Mouse (Mus musculus) kidney, embryonic 14.5 days (tissue): ENCODE data around the gene Pigk. TPM values are rescaled to one million over a fixed set of nuclear protein-coding genes. Genes with fewer than 3 reads are reported as not detected.

ENCODE experiments used
- ATAC-seq: fragments of 200-750 bp; cut with Nextera tagmentation; 2 replicates; pipeline ENCODE4 v1.8.0; 2017; ENCODE audit warnings: moderate number of reproducible peaks, mild to moderate bottlenecking, moderate TSS enrichment, moderate library complexity; ENCODE audit not compliant: low FRiP score, low TSS enrichment
- H3K27ac ChIP-seq: fragments of 300-500 bp; sonication (generic); 2 replicates; pipeline ENCODE4 v1.5.1; 2014; ENCODE audit warnings: low read depth, mild to moderate bottlenecking, low read length, moderate library complexity, mixed read lengths
- H3K27me3 ChIP-seq: fragments of 300-500 bp; sonication (generic); 2 replicates; pipeline ENCODE4 v1.6.1; 2014; ENCODE audit warnings: mild to moderate bottlenecking, low read length; ENCODE audit not compliant: control insufficient read depth, insufficient read depth
- H3K36me3 ChIP-seq: fragments of 300-500 bp; sonication (generic); 2 replicates; pipeline ENCODE4 v1.6.1; 2014; ENCODE audit warnings: low read length, mixed read lengths; ENCODE audit not compliant: control insufficient read depth, insufficient read depth
- H3K4me1 ChIP-seq: fragments of 300-500 bp; sonication (generic); 2 replicates; pipeline ENCODE4 v1.6.1; 2014; ENCODE audit warnings: low read length, mixed read lengths; ENCODE audit not compliant: control insufficient read depth, insufficient read depth
- H3K4me2 ChIP-seq: fragments of 300-500 bp; sonication (generic); replicated peaks from 2 replicates; pipeline ENCODE4 v1.6.1; 2014; ENCODE audit warnings: low read depth, mild to moderate bottlenecking, low read length
- H3K4me3 ChIP-seq: fragments of 300-500 bp; sonication (generic); 2 replicates; pipeline ENCODE4 v1.5.1; 2014; ENCODE audit warnings: mild to moderate bottlenecking, low read length
- H3K9ac ChIP-seq: fragments of 300-500 bp; sonication (generic); 2 replicates; pipeline ENCODE4 v1.6.1; 2014; ENCODE audit warnings: low read depth, mild to moderate bottlenecking, low read length, moderate library complexity
- H3K9me3 ChIP-seq: fragments of 300-500 bp; sonication (generic); 2 replicates; pipeline ENCODE4 v1.6.1; 2016; ENCODE audit warnings: low read length; ENCODE audit not compliant: control insufficient read depth
- WGBS: fragments of 180-500 bp; shearing (Covaris S2); extraction: QIAGEN DNeasy Blood & Tissue Kit; methylation state at CpG from one replicate; pipeline ENCODE4 v1.1.7; 2014; 5-methylcytosine and 5-hydroxymethylcytosine counted together
- polyA plus RNA-seq: library from polyadenylated mRNA; unstranded; fragments of >200 nt; fragmentation: Nextera tagmentation; extraction: Ambion mirVana; gene quantifications from 2 replicates; pipeline ENCODE4 v1.2.1, GENCODE M21; 2014

The Pigk gene
- polyA plus RNA-seq, 1 experiment from 2014 or later = 48.9 TPM

- WGBS = 83% methylated on average over 3 of the region's 3 CpGs
Observed at GRCm38 (mm10) chr3:152931354-152931753, 217.5 kb downstream of the Pigk start.

GRCm38 (mm10) chr3:152932096-152932495 is 218.2 kb downstream of the Pigk start:
- no peak for ATAC-seq
- H3K36me3 ChIP-seq = no peaks in the 10 kb centered on the region

More at GRCm38 (mm10) chr3:152931354-152931753, 217.5 kb downstream of the Pigk start:
- Histone ChIP-seq H3K4me1 (0 out of 2 replicates have a peak, but pooled peaks cover 3% of the 10 kb centered on the region), H3K27me3 (no peaks in the 10 kb centered on the region), H3K27ac (no peak overlapping the region), H3K9me3 (no peaks in the 10 kb centered on the region), H3K4me3 (no peak overlapping the region), H3K9ac (no peak overlapping the region), H3K4me2 (no peak overlapping the region), H3K36me3 (no peaks in the 10 kb centered on the region)
- ATAC-seq = no peak

GRCm38 (mm10) chr3:152932544-152932943 is 218.6 kb downstream of the Pigk start:
- Histone ChIP-seq H3K36me3 (no peaks in the 10 kb centered on the region), H3K9ac (no peak overlapping the region), H3K27ac (no peak overlapping the region), H3K27me3 (no peaks in the 10 kb centered on the region), H3K4me2 (no peak overlapping the region), H3K9me3 (no peaks in the 10 kb centered on the region), H3K4me1 (0 out of 2 replicates have a peak, but pooled peaks cover 3% of the 10 kb centered on the region), H3K4me3 (no peak overlapping the region)
- no peak for ATAC-seq
- 84% methylated on average over 2 of the region's 2 CpGs for WGBS

More at GRCm38 (mm10) chr3:152932096-152932495, 218.2 kb downstream of the Pigk start:
- 0 out of 2 replicates have a peak, but pooled peaks cover 3% of the 10 kb centered on the region for H3K4me1 ChIP-seq
- no peak overlapping the region for H3K27ac ChIP-seq
- no peak overlapping the region for H3K9ac ChIP-seq
- 65% methylated on average over 4 of the region's 4 CpGs for WGBS
- H3K9me3 ChIP-seq = no peaks in the 10 kb centered on the region
- H3K4me2 ChIP-seq = no peak overlapping the region
- H3K4me3 ChIP-seq = no peak overlapping the region
- no peaks in the 10 kb centered on the region for H3K27me3 ChIP-seq

- WGBS = 94% methylated on average over 3 of the region's 3 CpGs
- no peaks in the 10 kb centered on the region for H3K4me1 ChIP-seq
- H3K4me3 ChIP-seq = no peak overlapping the region
- H3K36me3 ChIP-seq = no peaks in the 10 kb centered on the region
- H3K4me2 ChIP-seq = no peak overlapping the region
- no peaks in the 10 kb centered on the region for H3K27me3 ChIP-seq
- no peak for ATAC-seq
- no peak overlapping the region for H3K9ac ChIP-seq
- H3K9me3 ChIP-seq = no peaks in the 10 kb centered on the region
- H3K27ac ChIP-seq = no peak overlapping the region
Observed at GRCm38 (mm10) chr3:152933737-152934136, 219.8 kb downstream of the Pigk start.

- Histone ChIP-seq H3K9ac (no peak overlapping the region), H3K4me1 (no peaks in the 10 kb centered on the region), H3K36me3 (no peaks in the 10 kb centered on the region), H3K27me3 (no peaks in the 10 kb centered on the region), H3K4me3 (no peak overlapping the region), H3K9me3 (no peaks in the 10 kb centered on the region), H3K27ac (no peak overlapping the region), H3K4me2 (no peak overlapping the region)
- WGBS = 96% methylated on average over 3 of the region's 3 CpGs
- no peak for ATAC-seq
Observed at GRCm38 (mm10) chr3:152936313-152936712, 222.4 kb downstream of the Pigk start.

- no peaks in the 10 kb centered on the region for H3K36me3 ChIP-seq
- H3K4me2 ChIP-seq = no peak overlapping the region
- 67% methylated on average over 5 of the region's 5 CpGs for WGBS
- no peak for ATAC-seq
- H3K9ac ChIP-seq = no peak overlapping the region
- no peaks in the 10 kb centered on the region for H3K9me3 ChIP-seq
- no peaks in the 10 kb centered on the region for H3K4me1 ChIP-seq
- no peak overlapping the region for H3K27ac ChIP-seq
- no peak overlapping the region for H3K4me3 ChIP-seq
- no peaks in the 10 kb centered on the region for H3K27me3 ChIP-seq
Observed at GRCm38 (mm10) chr3:152941671-152942070, 227.8 kb downstream of the Pigk start.

- no peaks in the 10 kb centered on the region for H3K36me3 ChIP-seq
- no peaks in the 10 kb centered on the region for H3K27me3 ChIP-seq
- WGBS = 80% methylated on average over 11 of the region's 11 CpGs
- no peak for ATAC-seq
- H3K27ac ChIP-seq = no peak overlapping the region
- no peak overlapping the region for H3K4me2 ChIP-seq
- H3K4me3 ChIP-seq = no peak overlapping the region
- H3K9ac ChIP-seq = no peak overlapping the region
- H3K9me3 ChIP-seq = no peaks in the 10 kb centered on the region
- no peaks in the 10 kb centered on the region for H3K4me1 ChIP-seq
Observed at GRCm38 (mm10) chr3:152942985-152943384, 229.1 kb downstream of the Pigk start.

- Histone ChIP-seq H3K4me1 (no peaks in the 10 kb centered on the region), H3K27ac (no peak overlapping the region), H3K27me3 (no peaks in the 10 kb centered on the region), H3K4me3 (no peak overlapping the region), H3K9ac (no peak overlapping the region), H3K36me3 (no peaks in the 10 kb centered on the region), H3K9me3 (no peaks in the 10 kb centered on the region), H3K4me2 (no peak overlapping the region)
- no peak for ATAC-seq
- 83% methylated on average over 3 of the region's 3 CpGs for WGBS
Observed at GRCm38 (mm10) chr3:152944766-152945165, 230.9 kb downstream of the Pigk start.

- Histone ChIP-seq H3K4me3 (no peak overlapping the region), H3K4me1 (no peaks in the 10 kb centered on the region), H3K9ac (no peak overlapping the region), H3K9me3 (no peaks in the 10 kb centered on the region), H3K27ac (no peak overlapping the region), H3K4me2 (no peak overlapping the region), H3K36me3 (no peaks in the 10 kb centered on the region), H3K27me3 (no peaks in the 10 kb centered on the region)
- no peak for ATAC-seq
- 75% methylated on average over 11 of the region's 11 CpGs for WGBS
Observed at GRCm38 (mm10) chr3:152947031-152947640, 233.2 kb downstream of the Pigk start.
